Mouse (Mus musculus) small intestine, adult 2 months (tissue): Measurements from ENCODE around the gene Cdca3.

Experiments used
- CTCF ChIP-seq: fragments of 200-500 bp; IDR thresholded peaks from 2 replicates; pipeline ENCODE4 v1.5.1; 2012; ENCODE audit warnings: low read depth, mild to moderate bottlenecking, control low read depth, inconsistent platforms, low read length, moderate library complexity, mixed read lengths; ENCODE audit not compliant: insufficient replicate concordance, insufficient read length; ENCODE audit errors: extremely low read depth
- POLR2A ChIP-seq: fragments of 200-500 bp; IDR thresholded peaks from 2 replicates; pipeline ENCODE4 v1.6.1; 2012; ENCODE audit warnings: low read depth, mild to moderate bottlenecking, control low read depth, inconsistent platforms, low read length, moderate library complexity

DNA sequence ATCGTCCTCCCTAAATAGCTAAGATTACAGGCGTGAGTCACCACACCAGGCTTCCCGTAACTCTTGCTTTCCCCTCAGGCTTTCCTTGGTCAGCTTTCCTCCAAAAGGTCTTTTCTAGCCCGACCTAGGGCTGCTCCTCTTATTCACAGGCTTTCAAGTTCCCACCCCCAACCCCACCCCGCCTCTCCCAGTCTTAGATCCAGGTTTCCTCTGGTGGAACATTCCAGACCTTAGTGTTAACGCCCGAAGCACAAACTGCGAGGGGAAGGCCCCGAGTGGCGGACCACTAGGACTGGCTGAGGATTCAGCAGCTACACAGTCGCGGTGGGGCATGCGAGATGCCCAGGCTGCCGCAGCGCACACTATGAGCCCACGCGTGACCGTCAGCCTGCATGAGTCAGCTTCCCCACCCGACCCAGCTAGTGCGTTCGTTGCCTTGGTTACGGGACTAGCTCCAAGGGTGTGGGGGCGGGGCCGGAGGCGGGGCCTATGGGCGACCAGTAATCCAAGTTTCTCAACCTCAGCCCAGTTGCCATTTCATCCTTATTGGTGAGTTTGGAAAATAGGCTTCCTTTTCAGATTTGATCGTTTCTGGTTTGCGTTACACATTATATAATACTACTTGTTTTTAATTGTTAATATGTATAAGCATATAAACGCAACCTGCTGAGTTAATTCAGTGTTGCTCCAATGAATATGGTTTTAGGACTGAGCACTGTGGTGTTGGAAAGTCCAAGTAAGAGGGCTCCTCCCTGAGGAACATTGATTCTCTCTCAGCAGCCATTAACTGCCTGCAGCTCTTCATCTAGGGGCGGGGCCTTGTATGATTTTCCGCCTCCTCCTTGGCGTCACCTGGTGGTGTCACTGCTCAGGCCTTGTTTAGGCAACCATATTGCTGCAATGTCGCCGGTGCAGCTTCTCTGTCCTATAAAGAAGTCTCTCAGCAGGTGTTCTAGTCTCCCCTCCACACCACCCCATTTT, 23.7 kb upstream of the Cdca3 start:
- TF ChIP-seq CTCF (peak; percentile 38; the same call in 1 of the 2 replicates), POLR2A (no peak; the same call in 1 of the 2 replicates)
